Mouse (Mus musculus) urinary bladder, postnatal 0 days (tissue): Measurements from ENCODE around the gene Msantd3. TPM values are rescaled to one million over a fixed set of nuclear protein-coding genes. Genes with fewer than 3 reads are reported as not detected.

ENCODE experiments used
- polyA plus RNA-seq: library from polyadenylated mRNA; unstranded; fragments of >200 nt; fragmentation: Nextera tagmentation; extraction: Ambion mirVana; gene quantifications from 2 replicates; pipeline ENCODE4 v1.2.1, GENCODE M21; 2015

Msantd3 gene
- polyA plus RNA-seq, result 18.1 and 20.9 TPM in 2 replicates

GRCm38 (mm10) chr4:48539841-48540575 lies at the start of gene Msantd3:
Msantd3 (plus strand) TSS chr4:48539935.

GRCm38 (mm10) chr4:48584421-48585240 lies 44.9 kb downstream of the Msantd3 start, which contains the start of gene Tmeff1:
Tmeff1 (plus strand) TSS chr4:48585174.

Other genes starting within 250 kb of the Msantd3 start
- gene Tex10, start 66.5 kb upstream of the Msantd3 start, polyA plus RNA-seq, result 26.1 and 27.7 TPM in 2 replicates
- 25.8 and 26.4 TPM in 2 replicates for gene Tmeff1, start 45.2 kb downstream of the Msantd3 start, polyA plus RNA-seq
- 0.17 and 0.39 TPM in 2 replicates for gene Cavin4, start 123.6 kb downstream of the Msantd3 start, polyA plus RNA-seq